Mouse (Mus musculus): ENCODE measurements around the gene Mepce. TPM values are rescaled to one million over a fixed set of nuclear protein-coding genes. Genes with fewer than 3 reads are reported as not detected.

Gene Mepce
- total and polyA plus RNA-seq, 3 experiments: 32.7 to 43.7 (median 37.3) TPM

DNA sequence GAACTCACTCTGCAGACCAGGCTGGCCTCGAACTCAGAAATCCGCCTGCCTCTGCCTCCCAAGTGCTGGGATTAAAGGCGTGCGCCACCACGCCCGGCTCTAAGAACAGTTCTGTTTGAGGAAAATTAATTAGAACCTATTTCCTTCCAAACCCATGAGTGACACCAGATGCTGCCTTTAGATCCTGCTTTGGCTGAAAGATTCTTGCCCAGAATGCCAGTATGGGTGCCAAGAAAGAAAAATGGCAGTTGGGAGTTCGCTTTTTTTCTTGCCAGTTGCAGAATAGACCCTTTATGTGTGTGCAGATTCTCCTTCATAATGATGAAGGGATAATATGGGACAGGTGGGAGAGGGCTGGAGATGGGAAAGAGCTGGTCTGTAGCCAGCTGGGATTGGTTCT, 43.3 kb downstream of the Mepce start:
- Histone ChIP-seq H3K9me3 (replicated peaks; ENCODE audit: low read length) (no peaks in the 10 kb centered on the region), H3K27ac (ENCODE audit: insufficient read depth, low read depth) (no peak overlapping the region), H3K4me3 (replicated peaks in 1 of 3; ENCODE audit: low read depth in 2 of 3, low read length in 2 of 3, poor library complexity in 1 of 3) (no peak overlapping the region), H3K9ac (ENCODE audit: insufficient read depth, low read depth) (no peak overlapping the region), H3K27me3 (replicated peaks) (peaks cover 10% of the 10 kb centered on the region), H3K79me2 (replicated peaks; ENCODE audit: control insufficient read depth, extremely low read depth, insufficient read depth, poor library complexity, severe bottlenecking) (peaks cover 27% of the 10 kb centered on the region), H3K36me3 (replicated peaks in 1 of 2; ENCODE audit: control insufficient read depth in 1 of 2, insufficient read depth in 1 of 2, low read length in 1 of 2) (peaks cover 0 to 3% of the 10 kb centered on the region in 2 experiments), H3K4me2 (ENCODE audit: insufficient read depth, low read depth, poor library complexity, severe bottlenecking) (no peak overlapping the region), H3K4me1 (ENCODE audit: control insufficient read depth in 1 of 2, insufficient read depth in 2 of 2) (peaks cover 6 to 35% of the 10 kb centered on the region in 2 experiments)
- dilution Hi-C loops (cut with MboI; ENCODE audit: extremely low pct_ligation_motif_present, extremely low pct_unique_long_range_greater_than_20kb, low sequenced_read_pairs) (no loop called here), in situ Hi-C loops (cut with MboI; ENCODE audit: low pct_ligation_motif_present, low pct_unique_long_range_greater_than_20kb, low sequenced_read_pairs) (no loop called here)
- TF ChIP-seq NELFE (IDR thresholded peaks at IDR 0.05; ENCODE audit: low read depth, low read length): no peak
- TF ChIP-seq UBTF (IDR thresholded peaks at IDR 0.05; ENCODE audit: low read depth, low read length): no peak
- no peak for TF ChIP-seq MXI1 (IDR thresholded peaks at IDR 0.05; ENCODE audit: low read depth, low read length)
- no peak for TF ChIP-seq HCFC1 (IDR thresholded peaks at IDR 0.05; ENCODE audit: low read depth, low read length)
- TF ChIP-seq JUND (conservative IDR thresholded peaks at IDR 0.05; ENCODE audit: low read depth, low read length): no peak
- no peak for TF ChIP-seq USF1 (IDR thresholded peaks at IDR 0.05; ENCODE audit: low read depth, low read length)
- no peak for TF ChIP-seq IRF4 (IDR thresholded peaks at IDR 0.05; ENCODE audit: low read depth, low read length)
- TF ChIP-seq PAX5 (IDR thresholded peaks at IDR 0.05; ENCODE audit: low read length): no peak
- no peak for TF ChIP-seq KAT2A (IDR thresholded peaks at IDR 0.05; ENCODE audit: insufficient replicate concordance, low read length)
- no peak for TF ChIP-seq RCOR1 (conservative IDR thresholded peaks at IDR 0.05; ENCODE audit: low read depth, low read length)
- no peak for TF ChIP-seq BHLHE40 (IDR thresholded peaks at IDR 0.05; ENCODE audit: low read depth, low read length)
- TF ChIP-seq E2F4 (IDR thresholded peaks at IDR 0.05; ENCODE audit: insufficient replicate concordance, low read depth, low read length): no peak
- TF ChIP-seq MEF2A (IDR thresholded peaks at IDR 0.05; ENCODE audit: borderline replicate concordance, low read depth, low read length): no peak
- DNase-seq (ENCODE audit: extremely low read depth): no peak

DNA sequence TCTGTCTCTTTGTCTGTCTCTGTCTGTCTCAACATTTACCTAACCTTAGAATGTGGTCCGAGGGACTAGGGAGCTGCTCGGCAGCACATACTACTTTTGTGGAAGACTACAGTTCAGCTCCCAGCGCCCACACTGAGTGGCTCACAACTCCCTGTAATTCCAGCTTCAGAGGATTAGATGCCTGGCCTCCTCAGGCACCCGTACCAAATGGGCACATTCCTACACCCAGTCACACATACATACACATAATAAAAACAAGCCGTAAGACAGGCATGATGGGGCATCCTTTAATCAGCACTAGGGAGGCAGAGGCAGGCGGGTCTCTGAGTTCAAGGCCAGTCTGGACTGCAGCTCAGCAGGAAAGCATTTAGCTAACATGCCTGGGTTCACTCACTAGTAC, 44.6 kb downstream of the Mepce start:
- H3K4me1 ChIP-seq (ENCODE audit: control insufficient read depth in 1 of 2, insufficient read depth in 2 of 2): peaks cover 0 to 28% of the 10 kb centered on the region in 2 experiments; a peak in 2 of 4 replicates
- H3K4me3 ChIP-seq (replicated peaks in 1 of 3; ENCODE audit: low read depth in 2 of 3, low read length in 2 of 3, poor library complexity in 1 of 3): no peak overlapping the region
- H3K9ac ChIP-seq (ENCODE audit: insufficient read depth, low read depth): no peak overlapping the region
- H3K79me2 ChIP-seq (replicated peaks; ENCODE audit: control insufficient read depth, extremely low read depth, insufficient read depth, poor library complexity, severe bottlenecking): peaks cover 14% of the 10 kb centered on the region
- no peaks in the 10 kb centered on the region for H3K36me3 ChIP-seq (replicated peaks in 1 of 2; ENCODE audit: control insufficient read depth in 1 of 2, insufficient read depth in 1 of 2, low read length in 1 of 2)
- H3K27me3 ChIP-seq (replicated peaks): peaks cover 10% of the 10 kb centered on the region
- DNase-seq (ENCODE audit: extremely low read depth): no peak
- no peak overlapping the region for H3K27ac ChIP-seq (ENCODE audit: insufficient read depth, low read depth)
- no peaks in the 10 kb centered on the region for H3K9me3 ChIP-seq (replicated peaks; ENCODE audit: low read length)
- H3K4me2 ChIP-seq (ENCODE audit: insufficient read depth, low read depth, poor library complexity, severe bottlenecking): no peak overlapping the region
- TF ChIP-seq PAX5 (IDR thresholded peaks at IDR 0.05; ENCODE audit: low read length): no peak
- no peak for TF ChIP-seq JUN (IDR thresholded peaks at IDR 0.05; ENCODE audit: insufficient read depth, low read depth, low read length)
- TF ChIP-seq ZMIZ1 (IDR thresholded peaks at IDR 0.05; ENCODE audit: low read depth, low read length): no peak
- in situ Hi-C loops (cut with MboI; ENCODE audit: low pct_ligation_motif_present, low pct_unique_long_range_greater_than_20kb, low sequenced_read_pairs): no loop called here
- dilution Hi-C loops (cut with MboI; ENCODE audit: extremely low pct_ligation_motif_present, extremely low pct_unique_long_range_greater_than_20kb, low sequenced_read_pairs): no loop called here

Measured in CH12.LX (cell line).